Mouse (Mus musculus): ENCODE results near the gene Tm4sf1.

Gene Tm4sf1

DNA sequence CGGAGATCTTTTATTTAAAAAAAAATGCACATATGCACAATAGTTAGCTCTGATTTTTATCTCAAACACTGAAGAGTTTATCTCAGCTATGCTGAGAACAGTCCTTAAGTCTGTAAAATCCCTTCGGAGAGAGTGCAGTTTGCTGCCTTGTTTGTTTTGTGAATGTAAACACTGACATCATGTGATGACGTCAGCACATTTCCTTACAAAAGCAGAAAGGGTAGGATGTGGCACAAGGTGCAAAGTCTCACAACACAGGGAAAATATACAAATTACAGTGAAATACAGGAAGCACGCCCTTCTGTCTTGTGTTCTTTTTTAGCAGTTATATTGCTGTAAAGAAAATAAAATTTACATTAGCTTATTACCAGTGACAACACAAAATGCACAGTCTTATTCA lies 14.3 kb downstream of the Tm4sf1 start:
- no peak for DNase-seq

DNA sequence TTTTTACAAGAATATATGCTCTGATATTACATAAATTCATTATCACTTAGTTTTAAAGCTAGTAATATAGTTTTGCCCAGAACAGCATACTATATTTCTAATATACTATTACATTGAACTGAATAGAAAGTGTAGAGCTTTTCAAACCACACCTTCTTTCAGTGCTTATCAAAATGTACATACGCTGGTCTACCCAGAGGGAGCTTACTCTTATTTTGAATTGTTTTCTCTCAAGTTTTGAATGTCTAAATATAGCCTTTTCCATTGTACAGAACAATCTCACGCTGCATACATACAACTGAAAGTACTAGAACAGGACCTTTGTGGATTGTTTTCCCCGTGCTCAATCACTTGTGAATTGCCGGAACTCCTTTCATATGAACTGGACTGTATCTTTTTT lies 23.6 kb downstream of the Tm4sf1 start:
- no peak for DNase-seq

DNA sequence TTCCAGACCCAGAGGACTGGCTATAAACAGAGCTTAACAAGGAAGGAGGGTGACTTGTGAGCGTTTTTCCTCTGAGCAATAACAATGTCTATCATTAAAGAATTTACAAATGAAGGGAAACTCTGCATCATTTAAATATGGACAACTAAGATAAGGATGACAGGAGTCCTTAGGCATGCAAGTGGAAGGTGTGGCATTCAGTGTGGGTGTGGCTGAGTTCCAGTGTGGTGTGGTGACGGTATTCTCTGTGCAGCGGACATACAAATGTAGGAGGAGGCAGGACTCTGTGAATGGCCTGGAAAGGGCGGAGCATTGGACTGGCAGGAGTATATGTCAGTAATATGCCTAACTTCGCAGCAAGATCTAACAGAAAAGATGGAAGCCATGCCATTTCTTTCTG lies 24.3 kb downstream of the Tm4sf1 start:
- DNase-seq = no peak

DNA sequence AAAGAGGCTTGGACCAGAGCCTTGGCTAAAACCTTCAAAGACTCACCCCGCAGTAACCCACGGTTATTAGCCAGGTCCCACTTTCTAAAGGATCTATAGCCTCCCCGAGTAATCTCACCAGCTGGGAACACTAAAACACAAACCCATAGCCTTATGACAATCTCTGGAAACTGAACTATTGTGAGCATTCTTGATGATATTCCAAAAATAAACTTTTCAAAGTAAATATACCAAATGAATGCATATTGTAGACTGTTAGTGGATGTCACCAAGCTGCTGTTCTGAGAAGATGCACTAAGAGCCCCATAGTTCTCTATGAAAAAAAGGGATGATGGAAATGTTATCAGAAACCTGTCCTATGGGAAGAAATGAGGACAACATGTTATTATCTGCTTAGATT lies 25.0 kb downstream of the Tm4sf1 start:
- DNase-seq = no peak

DNA sequence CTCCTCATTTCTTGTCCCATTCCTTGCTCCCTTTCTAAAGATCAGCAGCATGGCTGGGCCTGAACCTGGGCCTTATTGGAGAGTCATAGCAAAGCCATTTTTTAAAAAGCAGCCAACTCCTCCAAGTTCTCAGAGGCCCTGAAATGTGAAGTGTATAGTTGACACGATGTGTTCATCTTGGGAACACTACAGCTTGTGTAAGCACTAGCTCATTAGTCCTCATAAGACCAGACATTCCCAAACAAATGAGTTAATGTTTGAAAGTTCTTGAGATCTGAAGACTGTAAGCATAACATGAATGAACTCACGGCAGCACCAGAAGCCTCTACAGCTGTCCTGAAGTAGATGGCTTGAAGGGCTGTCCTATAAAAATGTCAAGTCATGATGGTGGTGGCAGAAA lies 32.8 kb downstream of the Tm4sf1 start:
- DNase-seq = no peak

DNA sequence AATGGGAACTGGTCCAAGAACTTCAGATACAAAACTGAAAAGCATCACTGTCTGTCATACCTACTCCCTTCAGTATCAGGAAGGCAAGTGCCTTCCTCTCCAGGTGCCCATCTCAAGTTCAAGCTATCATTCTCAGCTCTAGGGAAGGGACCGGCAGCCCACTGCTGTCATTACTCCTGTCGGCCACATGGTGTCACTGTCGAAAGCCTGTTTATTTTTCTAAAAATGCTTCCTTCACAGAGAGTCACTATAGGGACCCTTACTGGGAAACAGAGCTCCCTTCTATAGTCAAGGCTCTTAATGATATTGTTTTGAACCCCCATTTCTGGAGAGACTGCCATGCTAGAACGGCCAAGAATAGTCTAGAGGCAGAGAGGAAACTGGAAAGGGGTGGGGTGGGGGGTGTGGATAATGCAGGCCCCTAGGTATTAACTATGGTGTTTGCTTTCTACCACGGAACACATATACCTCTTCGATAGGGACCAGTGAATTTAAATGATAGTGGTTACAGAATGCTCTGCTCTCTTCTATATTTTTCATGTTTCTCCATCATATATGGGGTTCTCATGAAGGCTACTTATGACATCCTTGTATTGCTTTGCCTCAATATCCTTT lies 34.1 kb downstream of the Tm4sf1 start:
- peak; percentile 41 for DNase-seq

DNA sequence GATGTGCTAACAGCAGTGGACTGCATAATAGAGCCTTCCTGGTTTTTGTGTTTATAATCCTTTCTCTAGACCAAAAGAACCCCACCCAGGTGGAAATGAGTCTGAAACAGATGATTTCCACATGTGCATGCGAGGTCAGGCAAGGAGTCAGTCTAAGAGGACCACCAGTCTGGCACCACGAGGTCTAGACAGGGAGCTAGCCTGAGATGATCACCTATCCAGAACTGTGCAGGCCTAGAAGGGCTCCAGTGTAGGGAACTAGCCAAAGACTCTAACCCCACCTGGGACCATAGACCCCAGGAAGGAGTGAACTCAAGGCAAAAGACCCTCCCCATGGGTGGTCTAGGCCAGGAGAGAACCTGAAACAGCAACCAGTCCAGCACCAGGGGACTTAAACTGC lies 48.7 kb downstream of the Tm4sf1 start:
- no peak for DNase-seq

DNA sequence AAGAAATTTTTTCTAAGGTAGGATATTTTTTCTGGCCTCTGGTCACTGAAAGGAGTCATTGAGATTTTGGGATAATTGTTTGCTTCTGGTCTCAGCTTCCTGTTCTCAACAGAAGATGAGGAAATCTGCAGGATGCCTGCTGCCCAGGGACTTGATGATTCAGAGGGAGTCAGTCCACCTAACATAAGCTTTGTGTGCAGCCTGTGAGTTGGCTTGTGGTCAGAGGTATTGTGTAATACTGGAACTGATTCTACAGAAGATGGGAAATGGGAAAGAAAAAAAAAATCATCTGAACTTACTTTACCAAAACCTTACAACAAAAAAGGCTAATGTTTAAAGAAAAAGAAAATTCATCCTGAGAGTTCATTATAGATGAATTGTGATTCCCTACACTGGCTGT lies 49.2 kb downstream of the Tm4sf1 start:
- DNase-seq = no peak

DNA sequence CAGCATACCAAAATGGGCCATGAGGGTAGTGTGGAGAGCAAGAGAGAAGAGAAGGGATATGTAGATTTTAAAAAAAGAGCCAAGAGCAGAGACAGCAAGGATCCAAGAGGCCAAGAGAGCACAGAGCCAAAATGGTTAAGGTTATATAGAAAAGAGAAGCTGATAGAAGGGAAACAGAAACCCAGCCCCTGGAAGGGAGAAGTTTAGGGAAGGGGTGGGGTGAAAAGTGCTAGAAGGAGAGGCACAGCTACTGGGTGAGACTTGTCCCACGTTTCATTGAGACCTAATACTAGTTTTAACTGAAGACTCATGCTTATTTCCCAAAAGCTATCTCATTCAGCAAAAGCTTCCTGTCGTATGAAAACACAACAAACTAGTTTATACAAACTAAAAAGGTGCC lies 56.5 kb downstream of the Tm4sf1 start:
- no peak for DNase-seq

Measured in kidney, adult 18-20 months (tissue).